Mouse (Mus musculus): ENCODE data around the gene Krt84. TPM values are rescaled to one million over a fixed set of nuclear protein-coding genes. Genes with fewer than 3 reads are reported as not detected.
"Not testable (repeated sequence)": the region's sequence is repeated elsewhere in the genome, so short reads cannot be mapped to it uniquely, and the experiment has no call there.

Krt84 gene
- polyA plus RNA-seq, 1 experiment, result not detected

DNA sequence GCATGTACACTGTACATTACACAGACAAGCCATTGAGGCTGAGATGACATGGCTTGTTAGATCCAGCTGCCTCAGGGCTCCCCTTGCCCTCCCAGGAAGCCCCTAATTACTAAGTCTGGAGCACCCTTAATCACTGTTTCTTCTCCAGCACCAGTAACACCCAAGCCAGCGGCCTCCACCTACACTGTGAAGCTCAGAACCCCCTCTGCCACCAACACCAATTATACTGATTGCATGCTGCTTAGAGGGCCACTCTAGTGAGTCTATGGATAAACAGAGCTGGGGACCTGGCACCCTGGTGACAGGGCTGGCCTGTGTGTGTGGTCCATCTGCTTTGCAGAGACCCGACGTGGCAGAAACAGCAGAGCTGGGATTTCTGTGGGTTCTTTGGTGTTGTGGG is 11.9 kb upstream of the Krt84 start:
- no peaks in the 10 kb centered on the region for H3K4me1 ChIP-seq (ENCODE audit: control insufficient read depth, insufficient read depth, low read length)
- no peak overlapping the region for H3K27ac ChIP-seq (ENCODE audit: insufficient read depth, low read depth, low read length)
- H3K4me3 ChIP-seq (ENCODE audit: insufficient read depth, low read length), result no peak overlapping the region
- TF ChIP-seq CTCF (IDR thresholded peaks at IDR 0.05; ENCODE audit: low read depth, low read length), result no peak
- no peak for TF ChIP-seq POLR2A (IDR thresholded peaks at IDR 0.05; ENCODE audit: borderline replicate concordance, low read depth, low read length)

- H3K4me1 ChIP-seq (ENCODE audit: control insufficient read depth, insufficient read depth, low read length), result no peaks in the 10 kb centered on the region
- no peak overlapping the region for H3K4me3 ChIP-seq (ENCODE audit: insufficient read depth, low read length)
- H3K27ac ChIP-seq (ENCODE audit: insufficient read depth, low read depth, low read length), result no peak overlapping the region
- TF ChIP-seq POLR2A (IDR thresholded peaks at IDR 0.05; ENCODE audit: borderline replicate concordance, low read depth, low read length), result no peak
- TF ChIP-seq CTCF (IDR thresholded peaks at IDR 0.05; ENCODE audit: low read depth, low read length), result no peak
Measured at GRCm38 (mm10) chr15:101542543-101542942, 9.9 kb upstream of the Krt84 start.

DNA sequence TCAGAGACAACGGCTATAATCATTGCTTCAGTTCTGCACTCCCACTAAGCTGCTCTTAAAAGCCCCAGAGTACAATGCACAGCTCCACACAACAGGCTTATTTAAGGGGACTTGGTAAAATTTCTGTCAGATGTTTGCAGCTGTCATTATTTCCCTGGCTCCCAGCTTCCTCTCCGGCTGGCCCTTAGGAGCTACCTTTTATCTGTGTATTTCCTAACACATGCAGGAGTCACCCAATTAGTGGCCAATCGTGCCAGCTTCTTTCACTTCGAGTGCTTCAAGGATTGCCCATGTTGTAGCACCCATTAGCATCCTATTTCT is 5.9 kb upstream of the Krt84 start:
- H3K4me3 ChIP-seq (ENCODE audit: insufficient read depth, low read length), result no peak overlapping the region
- TF ChIP-seq POLR2A (IDR thresholded peaks at IDR 0.05; ENCODE audit: borderline replicate concordance, low read depth, low read length), result no peak
- TF ChIP-seq CTCF (IDR thresholded peaks at IDR 0.05; ENCODE audit: low read depth, low read length), result peak; percentile 27; the same call in 1 of the 2 replicates
- H3K4me1 ChIP-seq (ENCODE audit: control insufficient read depth, insufficient read depth, low read length), result no peaks in the 10 kb centered on the region
- H3K27ac ChIP-seq (ENCODE audit: insufficient read depth, low read depth, low read length), result no peak overlapping the region

- TF ChIP-seq CTCF (IDR thresholded peaks at IDR 0.05; ENCODE audit: low read depth, low read length) (no peak; the same call in 1 of the 2 replicates), POLR2A (IDR thresholded peaks at IDR 0.05; ENCODE audit: borderline replicate concordance, low read depth, low read length) (no peak)
- H3K27ac ChIP-seq (ENCODE audit: insufficient read depth, low read depth, low read length), result no peak overlapping the region
Measured at GRCm38 (mm10) chr15:101537864-101538579, 5.4 kb upstream of the Krt84 start.

DNA sequence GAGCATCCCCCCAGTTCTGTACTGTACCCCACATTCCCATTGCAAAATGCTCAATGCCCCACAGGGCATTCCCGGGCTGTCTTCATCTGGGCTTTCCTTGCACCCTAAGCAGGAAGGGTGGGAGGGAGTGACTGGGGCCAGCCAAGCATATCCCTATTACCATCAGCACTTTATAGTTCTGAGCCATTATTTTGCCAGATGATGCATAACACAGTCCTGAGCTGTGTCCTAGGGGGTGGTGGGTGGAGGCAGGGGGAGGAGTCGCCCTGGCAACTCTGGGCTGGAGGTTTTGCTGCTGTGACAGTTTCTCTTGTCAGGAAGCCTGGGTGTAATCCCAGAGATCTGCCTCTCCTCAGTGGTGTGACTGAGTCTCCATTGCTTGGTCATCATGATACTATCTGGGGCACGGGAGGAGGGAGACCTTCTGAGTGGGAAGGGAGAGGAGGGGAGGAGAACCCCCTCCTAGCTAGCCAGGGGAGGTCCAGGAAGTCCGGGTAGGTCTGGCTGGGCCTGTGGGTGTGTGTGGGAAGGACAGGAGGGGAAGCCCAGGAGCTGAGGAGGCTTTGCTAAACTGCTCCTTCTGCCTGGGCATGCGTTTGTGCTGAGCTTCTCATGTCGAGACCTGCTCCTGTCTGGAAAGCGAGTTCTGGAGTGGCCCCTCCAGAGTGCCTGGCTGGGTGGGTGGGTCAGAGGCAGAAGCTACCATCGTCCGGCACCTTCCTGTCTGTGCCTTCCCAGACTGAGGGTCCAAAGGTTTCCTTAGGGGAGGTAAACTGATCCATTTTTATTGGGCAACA is 3.6 kb upstream of the Krt84 start:
- no peak overlapping the region for H3K4me3 ChIP-seq (ENCODE audit: insufficient read depth, low read length)
- no peak overlapping the region for H3K27ac ChIP-seq (ENCODE audit: insufficient read depth, low read depth, low read length)
- TF ChIP-seq CTCF (IDR thresholded peaks at IDR 0.05; ENCODE audit: low read depth, low read length), result no peak
- no peak for TF ChIP-seq POLR2A (IDR thresholded peaks at IDR 0.05; ENCODE audit: borderline replicate concordance, low read depth, low read length)
- no peaks in the 10 kb centered on the region for H3K4me1 ChIP-seq (ENCODE audit: control insufficient read depth, insufficient read depth, low read length)

More at GRCm38 (mm10) chr15:101537864-101538579, 5.4 kb upstream of the Krt84 start:
- no peak overlapping the region for H3K4me3 ChIP-seq (ENCODE audit: insufficient read depth, low read length)
- no peaks in the 10 kb centered on the region for H3K4me1 ChIP-seq (ENCODE audit: control insufficient read depth, insufficient read depth, low read length)

- TF ChIP-seq POLR2A (IDR thresholded peaks at IDR 0.05; ENCODE audit: borderline replicate concordance, low read depth, low read length) (no peak), CTCF (IDR thresholded peaks at IDR 0.05; ENCODE audit: low read depth, low read length) (no peak)
- no peak overlapping the region for H3K27ac ChIP-seq (ENCODE audit: insufficient read depth, low read depth, low read length)
- H3K4me1 ChIP-seq (ENCODE audit: control insufficient read depth, insufficient read depth, low read length), result no peaks in the 10 kb centered on the region
- H3K4me3 ChIP-seq (ENCODE audit: insufficient read depth, low read length), result no peak overlapping the region
Measured at GRCm38 (mm10) chr15:101522556-101523232, 9.9 kb downstream of the Krt84 start.

- Histone ChIP-seq H3K4me1 (ENCODE audit: control insufficient read depth, insufficient read depth, low read length) (no peaks in the 10 kb centered on the region), H3K27ac (ENCODE audit: insufficient read depth, low read depth, low read length) (no peak overlapping the region), H3K4me3 (ENCODE audit: insufficient read depth, low read length) (no peak overlapping the region)
- TF ChIP-seq CTCF (IDR thresholded peaks at IDR 0.05; ENCODE audit: low read depth, low read length), result peak; percentile 73
- TF ChIP-seq POLR2A (IDR thresholded peaks at IDR 0.05; ENCODE audit: borderline replicate concordance, low read depth, low read length), result no peak
Measured at GRCm38 (mm10) chr15:101519792-101520191, 12.8 kb downstream of the Krt84 start.

GRCm38 (mm10) chr15:101517161-101517560 is 15.5 kb downstream of the Krt84 start, which contains the start of gene Gm49425:
Gm49425 (minus strand) TSS chr15:101517261.
- H3K4me1 ChIP-seq (ENCODE audit: control insufficient read depth, insufficient read depth, low read length); H3K27ac ChIP-seq (ENCODE audit: insufficient read depth, low read depth, low read length); H3K4me3 ChIP-seq (ENCODE audit: insufficient read depth, low read length): not testable (repeated sequence)

- H3K4me3 ChIP-seq (ENCODE audit: insufficient read depth, low read length), result no peak overlapping the region
- peaks cover 13% of the 10 kb centered on the region for H3K4me1 ChIP-seq (ENCODE audit: control insufficient read depth, insufficient read depth, low read length)
- no peak for TF ChIP-seq CTCF (IDR thresholded peaks at IDR 0.05; ENCODE audit: low read depth, low read length)
- no peak for TF ChIP-seq POLR2A (IDR thresholded peaks at IDR 0.05; ENCODE audit: borderline replicate concordance, low read depth, low read length)
- H3K27ac ChIP-seq (ENCODE audit: insufficient read depth, low read depth, low read length), result no peak overlapping the region
Measured at GRCm38 (mm10) chr15:101508247-101508646, 24.4 kb downstream of the Krt84 start.
